Mouse (Mus musculus): ENCODE measurements at regions not wholly inside any gene's neighbourhood (a gene's known extent, or its start where the extent isn't known, plus 50 kb on each side); places are given as distances from the start of the nearest gene placed in this dataset.

- Histone ChIP-seq H3K4me2 (replicated peaks; ENCODE audit: low read depth, low read length) (no peak overlapping the region), H3K4me1 (ENCODE audit: insufficient read depth, low read length) (no peaks in the 10 kb centered on the region), H3K27ac (ENCODE audit: low read length) (no peak overlapping the region), H3K36me3 (ENCODE audit: insufficient read depth, low read length) (no peaks in the 10 kb centered on the region), H3K9ac (replicated peaks; ENCODE audit: low read length) (no peak overlapping the region), H3K4me3 (ENCODE audit: low read length) (no peak overlapping the region), H3K9me3 (ENCODE audit: low read length) (no peaks in the 10 kb centered on the region), H3K27me3 (ENCODE audit: insufficient read depth, low read length) (no peaks in the 10 kb centered on the region)
- peak; percentile 96 for ATAC-seq (ENCODE audit: low FRiP score, low TSS enrichment)
- WGBS, result 13% methylated on average over 2 of the region's 2 CpGs
Observed at GRCm38 (mm10) chrX:70006113-70006512, 61.0 kb downstream of the 1700020N15Rik start.

GRCm38 (mm10) chrX:70007077-70007476 is 62.0 kb downstream of the 1700020N15Rik start:
- ATAC-seq (ENCODE audit: low FRiP score, low TSS enrichment), result no peak
- 65% methylated on average over 2 of the region's 2 CpGs for WGBS

More at GRCm38 (mm10) chrX:70007077-70007476, 62.0 kb downstream of the 1700020N15Rik start:
- Histone ChIP-seq H3K27me3 (ENCODE audit: insufficient read depth, low read length) (no peaks in the 10 kb centered on the region), H3K4me2 (replicated peaks; ENCODE audit: low read depth, low read length) (no peak overlapping the region), H3K9ac (replicated peaks; ENCODE audit: low read length) (no peak overlapping the region), H3K9me3 (ENCODE audit: low read length) (no peaks in the 10 kb centered on the region), H3K27ac (ENCODE audit: low read length) (no peak overlapping the region), H3K4me1 (ENCODE audit: insufficient read depth, low read length) (no peaks in the 10 kb centered on the region), H3K4me3 (ENCODE audit: low read length) (no peak overlapping the region), H3K36me3 (ENCODE audit: insufficient read depth, low read length) (no peaks in the 10 kb centered on the region)

All from kidney, embryonic 16.5 days (tissue).